8 mouse cellular contexts compared by ENCODE assay signal in the genomic region with DNA sequence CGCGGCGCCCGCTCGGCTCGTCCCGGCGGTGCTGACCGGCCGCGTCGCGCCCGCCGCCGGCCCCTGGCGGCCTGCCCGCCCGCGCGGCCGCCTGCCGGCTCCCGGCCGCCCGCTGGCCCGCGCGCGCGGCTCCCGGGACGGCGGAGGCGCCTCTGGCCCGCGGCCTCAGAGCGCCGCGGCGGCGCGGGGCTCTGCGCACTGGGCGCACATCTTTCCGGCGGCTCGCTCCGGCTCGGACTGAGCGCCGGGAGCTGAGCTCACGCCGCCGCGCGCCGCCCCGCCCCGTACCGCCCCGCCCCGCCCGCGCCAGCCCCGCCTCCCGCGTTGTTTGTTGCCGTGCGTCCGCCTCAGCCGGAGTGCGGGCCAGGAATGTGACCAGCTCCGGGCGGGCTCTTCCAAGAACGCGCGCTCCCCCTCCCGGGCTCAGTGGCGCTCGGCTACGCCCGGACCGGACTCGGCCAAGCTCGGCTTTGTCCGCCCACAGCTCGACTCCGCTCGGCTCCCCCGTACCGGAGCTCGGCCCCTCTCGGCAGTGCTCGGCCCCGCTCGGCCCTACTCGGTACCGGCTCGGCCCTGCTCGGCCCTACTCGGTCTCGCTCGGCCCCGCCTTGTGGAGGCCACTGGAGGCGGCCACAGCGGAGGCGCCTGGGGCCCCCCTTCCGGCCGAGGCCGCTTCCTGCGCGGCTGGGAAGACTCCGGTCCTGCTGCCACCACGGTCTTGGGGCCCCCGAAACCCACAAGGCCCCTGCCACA. TPM values are rescaled to one million over a fixed set of nuclear protein-coding genes. Genes with fewer than 3 reads are reported as not detected.
A peak's percentile ranks its signal among the peaks of the same experiment; 100 is the strongest.
DNase-seq lines count a peak whose midpoint lies in the region; ATAC-seq lines count a peak whose summit lies in the region.

No protein-coding gene starts in this region.

- ATAC-seq in common myeloid progenitor, adult 5-6 weeks (replicated peaks; ENCODE audit: low read depth, poor library complexity, severe bottlenecking), result peak; percentile 79
- ATAC-seq in megakaryocyte progenitor cell, adult 5-6 weeks (replicated peaks; ENCODE audit: poor library complexity), result peak; percentile 80

- DNase-seq in ZHBTc4 (ENCODE audit: low read depth, low spot score), result peak; percentile 96
- DNase-seq in gastrocnemius, adult 8-10 months (ENCODE audit: low spot score in 2 of 2), result peak; percentile 99
- DNase-seq in induced T-regulatory cell, adult 2 months (ENCODE audit: low read depth), result peak; percentile 96
- DNase-seq in left cerebral cortex, adult 9 months (ENCODE audit: low spot score in 2 of 2), result peak; percentile 95 to 99
- DNase-seq in right cerebral cortex, postnatal 14 days, result peak; percentile 100
- peak; percentile 99 for DNase-seq in urinary bladder, postnatal 36 days (ENCODE audit: low spot score in 2 of 2)

RNA-seq across cellular contexts. Expression of a gene that starts 0.6 kb away (rescaled TPM):
- 8.4 and 9.9 TPM in 2 replicates for total RNA-seq in common myeloid progenitor, adult 5-6 weeks (2017)
- 10 to 100 TPM; 25.8 to 29.6 (median 28.3) TPM for total RNA-seq in gastrocnemius, adult 8-10 months (2022)
- 16.9 and 19.7 TPM in 2 replicates for total RNA-seq in megakaryocyte progenitor cell, adult 5-6 weeks (2015)
- 5.0 and 5.7 TPM in 2 replicates for total RNA-seq in megakaryocyte progenitor cell, adult 5-6 weeks (2017)

RNA-seq across cellular contexts. Expression of a gene that starts 26.6 kb away (rescaled TPM):
- 25.5 and 25.9 TPM in 2 replicates for total RNA-seq in common myeloid progenitor, adult 5-6 weeks (2017)
- 1 to 10 TPM; 3.6 to 6.8 (median 5.0) TPM for total RNA-seq in gastrocnemius, adult 8-10 months (2022)
- total RNA-seq in megakaryocyte progenitor cell, adult 5-6 weeks (2015), result 28.6 and 46.3 TPM in 2 replicates
- total RNA-seq in megakaryocyte progenitor cell, adult 5-6 weeks (2017), result 14.2 and 17.6 TPM in 2 replicates

Comparison
In these comparisons a context has a peak if more than half of its experiments do, and no peak if none do; other contexts are left out.
1. Peak in every context shown above with its lines: DNase-seq and ATAC-seq.